Mouse (Mus musculus): ENCODE data around the gene I830077J02Rik. TPM values are rescaled to one million over a fixed set of nuclear protein-coding genes. Genes with fewer than 3 reads are reported as not detected.

Gene I830077J02Rik
- polyA plus RNA-seq (2015; fragmentation: Nextera tagmentation; extraction: Ambion mirVana) = 0.95 and 1.9 TPM in 2 replicates

GRCm38 (mm10) chr3:105932240-105933071 is at the start of gene I830077J02Rik:
Gene I830077J02Rik, minus strand, starts transcription at chr3:105932664.

GRCm38 (mm10) chr3:105973411-105973810 is 40.9 kb upstream of the I830077J02Rik start, which contains the start of gene Ovgp1:
Gene Ovgp1, plus strand, starts transcription at chr3:105973711.

DNA sequence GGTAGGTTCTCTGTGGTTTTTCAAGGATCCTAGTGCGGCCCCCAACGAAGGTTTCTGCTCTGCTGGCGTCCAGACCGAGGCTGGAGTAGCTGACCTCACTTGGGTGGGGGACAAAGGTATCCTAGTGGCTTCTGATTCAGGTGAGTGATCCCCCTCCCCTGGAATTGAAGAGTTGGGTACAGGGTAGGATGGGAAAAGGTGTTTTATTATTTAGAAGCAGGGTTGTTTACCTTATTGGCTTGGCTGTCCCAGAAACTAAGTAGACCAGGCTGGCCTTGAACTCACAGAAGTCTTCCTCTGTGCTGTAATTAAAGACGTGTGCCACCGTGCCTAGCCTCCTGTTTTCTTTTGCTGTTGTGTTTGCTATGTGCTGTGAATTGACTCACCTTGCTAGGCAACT is 27.5 kb upstream of the I830077J02Rik start, which contains the start of gene Atp5f1:
Atp5f1 (minus strand) TSS at position 101 of the 400 bp plus-strand sequence.

GRCm38 (mm10) chr3:105958974-105959580 is 26.6 kb upstream of the I830077J02Rik start, which contains the start of gene Wdr77:
Gene Wdr77, plus strand, starts transcription at chr3:105959369.

Other genes starting within 250 kb of the I830077J02Rik start
- 11.8 and 11.9 TPM in 2 replicates for gene Ddx20, start 245.1 kb downstream of the I830077J02Rik start, polyA plus RNA-seq (2015; fragmentation: Nextera tagmentation; extraction: Ambion mirVana)
- gene Inka2, start 228.1 kb downstream of the I830077J02Rik start, polyA plus RNA-seq (2015; fragmentation: Nextera tagmentation; extraction: Ambion mirVana) = 9.5 and 11.3 TPM in 2 replicates
- 110 and 128 TPM in 2 replicates for gene Rap1a, start 131.3 kb downstream of the I830077J02Rik start, polyA plus RNA-seq (2015; fragmentation: Nextera tagmentation; extraction: Ambion mirVana)
- gene Adora3, start 61.8 kb downstream of the I830077J02Rik start, polyA plus RNA-seq (2015; fragmentation: Nextera tagmentation; extraction: Ambion mirVana) = 3.4 and 5.3 TPM in 2 replicates
- 0.18 TPM in 2 replicates for gene Tmigd3, start 61.8 kb downstream of the I830077J02Rik start, polyA plus RNA-seq (2015; fragmentation: Nextera tagmentation; extraction: Ambion mirVana)
- gene Wdr77, start 26.7 kb upstream of the I830077J02Rik start, polyA plus RNA-seq (2015; fragmentation: Nextera tagmentation; extraction: Ambion mirVana) = 56.9 and 63.5 TPM in 2 replicates
- 1,053 and 1,137 TPM in 2 replicates for gene Atp5f1, start 27.4 kb upstream of the I830077J02Rik start, polyA plus RNA-seq (2015; fragmentation: Nextera tagmentation; extraction: Ambion mirVana)
- 1.3 and 1.9 TPM in 2 replicates for gene Ovgp1, start 41.0 kb upstream of the I830077J02Rik start, polyA plus RNA-seq (2015; fragmentation: Nextera tagmentation; extraction: Ambion mirVana)
- gene Pifo, start 82.0 kb upstream of the I830077J02Rik start, polyA plus RNA-seq (2015; fragmentation: Nextera tagmentation; extraction: Ambion mirVana) = 0.15 TPM in 1 of 2 replicates, not detected in the other
- gene Chil5, start 100.2 kb upstream of the I830077J02Rik start, polyA plus RNA-seq (2015; fragmentation: Nextera tagmentation; extraction: Ambion mirVana) = 0.27 TPM in 1 of 2 replicates, not detected in the other
- gene Chia1, start 180.6 kb upstream of the I830077J02Rik start, polyA plus RNA-seq (2015; fragmentation: Nextera tagmentation; extraction: Ambion mirVana) = not detected in 2 replicates
- 0.52 TPM in 1 of 2 replicates, not detected in the other for gene Chil3, start 234.9 kb upstream of the I830077J02Rik start, polyA plus RNA-seq (2015; fragmentation: Nextera tagmentation; extraction: Ambion mirVana)